Mouse (Mus musculus) heart, adult 9 months (tissue): ENCODE results near the gene Nup98.

Experiments
- DNase-seq, 2 experiments: peaks; one replicate each; pipeline ENCODE4 v3.0.0; 2022; ENCODE audit warnings: low spot score in 2 of 2

Nup98 gene

GRCm38 (mm10) chr7:102076714-102077296, 133.2 kb downstream of the Nup98 start:
- DNase-seq = no peak
